In the genomic region with DNA sequence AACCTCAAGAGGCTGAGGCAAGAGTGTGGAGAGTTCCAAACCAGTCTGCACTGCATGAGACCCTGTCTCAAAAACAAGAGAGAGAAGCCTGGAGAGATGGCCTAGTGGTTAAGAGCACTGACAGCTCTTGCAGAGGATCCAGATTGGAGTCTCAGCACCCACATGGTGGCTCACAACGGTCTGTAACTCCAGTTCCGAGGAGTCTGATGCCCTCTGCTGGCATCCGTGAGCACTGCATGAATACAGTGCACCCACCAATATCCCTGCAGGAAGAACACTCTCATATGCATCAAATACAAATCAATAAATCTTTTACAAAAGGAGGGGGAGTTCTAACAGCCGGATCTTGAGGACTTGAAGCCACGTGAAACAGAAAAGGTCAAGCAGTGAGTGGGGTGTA, we compare ENCODE assay signal across 1 mouse cellular context.
A peak's percentile ranks its signal among the peaks of the same experiment; 100 is the strongest.
TF ChIP-seq lines count a peak whose summit lies in the region.

No protein-coding gene starts in this region.

TF ChIP-seq in MEL, 35 proteins besides CTCF, POLR2A, EP300 and RAD21 (continued from another document):
- TF ChIP-seq SMC3 (IDR thresholded peaks at IDR 0.05; ENCODE audit: low read depth, low read length): peak; percentile 62
- TF ChIP-seq JUND (IDR thresholded peaks at IDR 0.05; ENCODE audit: low read depth, low read length): no peak
